Mouse (Mus musculus) liver, adult 2 months (tissue): Measurements from ENCODE around the gene Tent5b. TPM values are rescaled to one million over a fixed set of nuclear protein-coding genes. Genes with fewer than 3 reads are reported as not detected.

ENCODE experiments used
- DNase-seq: peaks from one replicate; pipeline ENCODE4 v3.0.0-alpha.2; 2011; ENCODE audit warnings: low read depth, low spot score; ENCODE audit errors: extremely low read depth
- H3K27ac ChIP-seq: fragments of 200-500 bp; replicated peaks from 2 replicates; pipeline ENCODE4 v1.5.1; 2012; ENCODE audit warnings: low read depth, mild to moderate bottlenecking, control low read depth, inconsistent platforms, low read length; ENCODE audit not compliant: insufficient read depth
- H3K27me3 ChIP-seq: fragments of 200-500 bp; 2 replicates; pipeline ENCODE4 v1.6.1; 2012; ENCODE audit warnings: mild to moderate bottlenecking, moderate library complexity, low read length, inconsistent platforms; ENCODE audit not compliant: control insufficient read depth, insufficient read depth
- H3K36me3 ChIP-seq: fragments of 200-500 bp; 2 replicates; pipeline ENCODE4 v1.6.1; 2012; ENCODE audit warnings: low read length, inconsistent platforms; ENCODE audit not compliant: control insufficient read depth, insufficient read depth
- H3K4me1 ChIP-seq: fragments of 200-500 bp; 2 replicates; pipeline ENCODE4 v1.6.1; 2011; ENCODE audit warnings: low read length; ENCODE audit not compliant: control insufficient read depth, insufficient read depth
- H3K4me3 ChIP-seq: fragments of 200-500 bp; 2 replicates; pipeline ENCODE4 v1.5.1; 2011; ENCODE audit warnings: low read depth, mild to moderate bottlenecking, control low read depth, low read length, moderate library complexity; ENCODE audit not compliant: insufficient read depth
- H3K79me2 ChIP-seq: fragments of 200-500 bp; 2 replicates; pipeline ENCODE4 v1.6.1; 2012; ENCODE audit warnings: inconsistent platforms, mild to moderate bottlenecking, low read length, moderate library complexity; ENCODE audit not compliant: control insufficient read depth, insufficient read depth
- H3K9ac ChIP-seq: fragments of 200-500 bp; 2 replicates; pipeline ENCODE4 v1.6.1; 2012; ENCODE audit warnings: low read depth, mild to moderate bottlenecking, control low read depth, inconsistent platforms, low read length
- CTCF ChIP-seq: fragments of 200-500 bp; IDR thresholded peaks from 2 replicates; pipeline ENCODE4 v1.5.1; 2011; ENCODE audit warnings: low read depth, low read length, control low read depth
- POLR2A ChIP-seq: fragments of 200-500 bp; IDR thresholded peaks from 2 replicates; pipeline ENCODE4 v1.6.1; 2011; ENCODE audit warnings: low read length, control low read depth; ENCODE audit not compliant: insufficient read depth; ENCODE audit errors: extremely low read depth
- WGBS: fragments of 180-500 bp; shearing (Covaris S2); methylation state at CpG from one replicate; pipeline ENCODE4 v1.1.7; 2018; 5-methylcytosine and 5-hydroxymethylcytosine counted together
- polyA plus RNA-seq: library from polyadenylated mRNA; depleted of rRNA; stranded (reverse); fragments of >200 nt; gene quantifications from 2 replicates; pipeline ENCODE4 v1.2.3, GENCODE M21; 2012
- total RNA-seq: library from RNA; depleted of rRNA; stranded (reverse); fragments of >200 nt; gene quantifications from 2 replicates; pipeline ENCODE4 v1.2.3, GENCODE M21; 2014

Tent5b gene
- total and polyA plus RNA-seq, 2 experiments = 0.06 to 0.09 TPM

DNA sequence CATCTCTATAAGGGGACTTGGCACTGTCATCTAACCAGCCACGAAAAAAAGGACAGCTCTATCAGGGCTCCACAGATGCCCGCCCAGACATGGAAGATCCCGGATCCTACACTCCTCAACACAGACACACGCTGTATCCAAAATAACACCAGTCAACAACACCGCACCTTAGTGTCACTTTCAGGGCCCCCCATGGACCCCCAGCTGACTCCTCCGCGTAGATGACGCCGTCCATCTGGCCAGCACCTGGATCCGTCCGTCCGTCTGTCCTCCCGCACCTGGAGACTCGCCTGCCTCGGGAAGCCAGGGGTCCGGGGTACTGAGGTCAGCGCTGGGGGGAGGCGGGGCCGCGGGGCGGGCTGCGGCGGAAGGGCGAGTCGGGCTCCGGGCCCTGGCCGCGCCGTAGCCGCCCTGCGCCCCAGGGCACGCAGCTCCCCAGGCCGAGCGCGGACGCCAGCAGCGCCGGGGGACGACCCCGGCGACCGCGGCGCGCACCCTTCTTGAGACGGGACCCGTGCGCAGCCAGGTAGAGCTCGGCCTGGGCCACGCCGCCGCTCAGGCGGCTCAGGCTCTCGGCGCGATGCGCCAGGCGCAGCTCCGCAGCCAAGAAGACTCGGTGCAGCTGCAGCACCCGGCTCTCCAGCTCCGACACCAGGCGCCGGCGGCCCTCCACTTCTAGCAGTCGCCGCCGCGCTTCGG is 17.7 kb downstream of the Tent5b start:
- peaks cover 26% of the 10 kb centered on the region for H3K27me3 ChIP-seq
- H3K36me3 ChIP-seq = no peaks in the 10 kb centered on the region
- H3K4me1 ChIP-seq = no peaks in the 10 kb centered on the region; the same call in 1 of the 2 replicates
- peak overlapping the region; percentile 41; the same call in 1 of the 2 replicates for H3K4me3 ChIP-seq
- no peak for DNase-seq
- 3% methylated on average over 70 of the region's 70 CpGs for WGBS
- H3K9ac ChIP-seq = peak overlapping the region; percentile 23; the same call in 1 of the 2 replicates
- no peak overlapping the region for H3K27ac ChIP-seq
- no peaks in the 10 kb centered on the region for H3K79me2 ChIP-seq
- TF ChIP-seq CTCF = no peak
- no peak for TF ChIP-seq POLR2A

DNA sequence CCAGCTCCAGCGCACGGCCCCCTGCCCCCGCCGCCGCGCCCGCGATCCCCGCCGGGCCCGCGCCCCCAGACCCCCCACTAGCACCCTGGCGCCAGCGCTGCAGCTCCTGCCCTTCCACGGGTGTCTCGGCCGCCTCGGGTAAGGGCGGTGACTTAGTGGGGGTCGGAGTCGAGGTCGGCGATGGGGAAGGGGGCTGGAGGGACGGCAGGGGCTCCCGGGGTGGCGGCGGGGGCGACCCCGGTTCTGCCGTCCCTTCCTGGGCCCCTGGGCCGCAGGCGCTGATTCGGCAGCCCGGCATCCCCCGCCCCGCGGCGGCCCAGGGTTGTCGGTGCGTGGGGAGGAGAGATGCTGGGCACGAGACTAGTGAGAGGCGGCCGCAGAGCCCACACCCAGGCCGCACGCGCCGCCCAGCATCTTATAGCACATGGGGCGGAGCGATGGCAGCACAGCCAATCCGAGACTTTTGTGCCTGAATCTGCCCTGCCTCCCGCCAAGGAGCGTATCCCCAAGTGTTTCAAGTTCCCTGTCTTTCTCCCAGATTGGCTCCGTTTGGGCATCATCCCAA is 18.3 kb downstream of the Tent5b start, which contains the start of gene Trnp1:
Gene Trnp1, minus strand, starts transcription at position 391 of the 565 bp plus-strand sequence.
- H3K9ac ChIP-seq = peak within 1 kb of the TSS; percentile 23
- peaks cover 26% of the 10 kb centered on the region for H3K27me3 ChIP-seq
- 3% methylated on average over 53 of the region's 53 CpGs for WGBS
- no peaks in the 10 kb centered on the region; the same call in 1 of the 2 replicates for H3K4me1 ChIP-seq
- TF ChIP-seq POLR2A (no peak), CTCF (no peak)
- H3K4me3 ChIP-seq = peak within 1 kb of the TSS; percentile 41; the same call in 1 of the 2 replicates
- DNase-seq = no peak
- H3K79me2 ChIP-seq = no peaks in the 10 kb centered on the region
- H3K27ac ChIP-seq = no peak within 1 kb of the TSS
- no peaks in the 10 kb centered on the region for H3K36me3 ChIP-seq

DNA sequence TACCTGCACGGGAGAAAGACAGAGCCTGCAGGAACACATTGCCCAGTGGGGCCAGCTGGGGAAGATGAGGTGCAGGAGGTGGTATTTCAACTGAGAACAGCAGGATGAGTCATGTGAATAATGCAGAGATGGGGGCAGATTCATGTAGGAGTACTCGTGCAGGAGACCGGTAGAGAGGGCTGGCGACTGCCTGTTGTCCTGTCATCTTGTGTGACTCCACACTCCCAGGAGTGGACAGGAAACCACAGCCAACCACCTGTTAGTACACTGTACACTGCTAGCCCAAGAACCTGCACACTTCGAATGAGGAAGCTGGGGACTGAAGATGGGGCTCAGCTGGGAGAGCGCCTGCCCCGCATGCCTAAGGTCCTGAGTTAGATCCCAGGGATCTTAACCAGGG is 21.6 kb downstream of the Tent5b start:
- TF ChIP-seq POLR2A (no peak), CTCF (no peak)
- Histone ChIP-seq H3K4me3 (no peak overlapping the region), H3K36me3 (no peaks in the 10 kb centered on the region), H3K27ac (no peak overlapping the region), H3K79me2 (no peaks in the 10 kb centered on the region), H3K27me3 (peaks cover 26% of the 10 kb centered on the region), H3K4me1 (no peaks in the 10 kb centered on the region), H3K9ac (no peak overlapping the region)
- no peak for DNase-seq
- WGBS = 63% methylated on average over 7 of the region's 7 CpGs

DNA sequence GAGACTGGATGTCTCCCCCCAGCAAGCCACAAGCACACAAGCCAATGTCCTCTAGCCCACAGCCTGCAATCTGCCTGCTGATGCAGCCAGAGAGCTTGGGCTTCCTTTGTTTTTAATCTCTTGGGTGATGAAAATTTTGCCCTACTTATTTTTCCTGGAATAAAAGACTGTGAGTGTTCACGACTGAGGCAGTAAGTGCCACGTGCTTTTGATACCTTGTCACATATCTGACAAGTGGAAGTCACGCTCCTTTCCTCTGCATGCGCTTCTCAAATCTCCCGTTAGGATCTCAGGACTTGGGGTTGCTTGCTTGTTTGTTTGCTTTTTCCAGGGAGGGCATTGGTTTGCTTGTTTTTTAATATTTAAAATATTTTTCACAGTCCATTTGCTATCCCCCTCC is 24.4 kb downstream of the Tent5b start:
- Histone ChIP-seq H3K9ac (no peak overlapping the region), H3K27ac (no peak overlapping the region), H3K79me2 (no peaks in the 10 kb centered on the region), H3K4me3 (no peak overlapping the region), H3K27me3 (peaks cover 7% of the 10 kb centered on the region; the same call in 1 of the 2 replicates), H3K4me1 (no peaks in the 10 kb centered on the region), H3K36me3 (no peaks in the 10 kb centered on the region)
- DNase-seq = no peak
- WGBS = 54% methylated on average over 5 of the region's 5 CpGs
- TF ChIP-seq CTCF (no peak), POLR2A (no peak)

DNA sequence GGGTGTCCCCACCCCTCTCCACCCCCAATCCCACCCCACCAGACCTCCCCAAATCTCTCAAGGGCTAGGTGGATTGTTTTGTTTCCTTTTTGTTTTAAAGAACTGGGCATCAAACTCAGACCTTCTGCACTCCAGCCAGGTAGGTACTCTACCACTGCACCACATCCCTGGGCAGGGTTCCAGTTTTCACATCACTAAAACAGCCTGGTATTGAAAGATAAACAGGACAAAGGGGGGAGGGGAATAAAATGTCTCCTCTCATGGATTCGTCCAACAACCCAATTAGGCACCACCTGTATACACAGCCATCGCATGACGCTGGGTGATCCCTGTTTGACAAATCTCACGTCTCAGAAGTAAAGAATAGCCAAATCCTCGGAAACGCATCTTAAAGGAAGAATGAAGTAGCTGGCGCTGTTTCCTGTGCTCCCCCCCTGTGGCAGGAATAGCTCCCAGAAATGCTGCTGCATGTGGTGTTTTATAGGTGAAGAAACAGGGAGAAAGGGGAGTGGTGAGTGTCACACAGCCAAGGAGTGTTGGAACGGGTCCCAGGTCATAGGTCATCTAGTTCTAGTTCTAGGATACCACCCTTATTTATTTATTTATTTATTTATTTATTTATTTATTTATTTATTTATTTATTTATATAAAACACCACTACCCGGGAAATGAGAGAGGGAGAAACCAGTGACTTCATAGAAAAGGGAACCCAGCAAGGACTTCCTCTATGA is 25.0 kb downstream of the Tent5b start:
- TF ChIP-seq POLR2A = no peak
- TF ChIP-seq CTCF = no peak
- no peak overlapping the region for H3K27ac ChIP-seq
- no peaks in the 10 kb centered on the region for H3K4me1 ChIP-seq
- no peak overlapping the region for H3K4me3 ChIP-seq
- H3K79me2 ChIP-seq = no peaks in the 10 kb centered on the region
- H3K9ac ChIP-seq = no peak overlapping the region
- WGBS = 56% methylated on average over 9 of the region's 9 CpGs
- H3K27me3 ChIP-seq = peaks cover 7% of the 10 kb centered on the region; the same call in 1 of the 2 replicates
- no peak for DNase-seq
- no peaks in the 10 kb centered on the region for H3K36me3 ChIP-seq

DNA sequence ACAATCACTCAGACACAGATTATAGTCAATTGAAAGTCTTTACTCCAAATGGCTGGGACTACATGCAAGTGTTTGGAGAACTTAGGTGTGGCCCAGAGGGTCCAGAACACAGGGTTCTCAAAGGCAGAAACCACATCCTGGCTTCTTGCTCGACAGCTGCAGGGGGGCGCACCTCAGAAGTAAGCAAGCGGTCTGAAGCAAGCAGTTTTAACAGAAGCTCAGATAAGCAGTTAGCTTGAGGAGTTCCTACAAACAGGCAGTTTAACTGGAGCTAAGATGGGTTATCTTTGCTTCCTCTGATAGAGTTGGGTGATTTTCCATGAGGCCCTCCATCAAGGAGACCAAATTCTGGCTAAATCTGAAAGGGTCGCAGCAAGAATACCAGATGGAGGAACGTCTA is 26.6 kb downstream of the Tent5b start:
- H3K4me3 ChIP-seq = no peak overlapping the region
- H3K79me2 ChIP-seq = no peaks in the 10 kb centered on the region
- no peaks in the 10 kb centered on the region for H3K36me3 ChIP-seq
- no peaks in the 10 kb centered on the region for H3K27me3 ChIP-seq
- WGBS = 76% methylated on average over 5 of the region's 5 CpGs
- no peak overlapping the region for H3K27ac ChIP-seq
- H3K9ac ChIP-seq = no peak overlapping the region
- no peak for DNase-seq
- TF ChIP-seq POLR2A = no peak
- no peak for TF ChIP-seq CTCF
- H3K4me1 ChIP-seq = no peaks in the 10 kb centered on the region
